Mouse (Mus musculus): ENCODE results near the gene Engase.

Engase gene

GRCm38 (mm10) chr11:118476396-118477373, at the start of gene Engase:
Gene Engase (plus strand): TSS chr11:118476829.
- peak; percentile 77 to 82 for DNase-seq (ENCODE audit: low read depth in 1 of 2, low spot score in 2 of 2)

GRCm38 (mm10) chr11:118427266-118427779, 49.3 kb upstream of the Engase start:
- DNase-seq (ENCODE audit: low read depth in 1 of 2, low spot score in 2 of 2) = no peak

GRCm38 (mm10) chr11:118427986-118428385, 48.6 kb upstream of the Engase start, which contains the start of gene C1qtnf1:
Gene C1qtnf1 (plus strand): TSS chr11:118428203.
- DNase-seq (ENCODE audit: low read depth in 1 of 2, low spot score in 2 of 2) = no peak

GRCm38 (mm10) chr11:118428460-118428868, 48.2 kb upstream of the Engase start:
- DNase-seq (ENCODE audit: low read depth in 1 of 2, low spot score in 2 of 2) = no peak

- no peak for DNase-seq (ENCODE audit: low read depth in 1 of 2, low spot score in 2 of 2)
These were observed 47.5 kb upstream of the Engase start for GRCm38 (mm10) chr11:118428944-118429709.

GRCm38 (mm10) chr11:118430291-118430885, 46.2 kb upstream of the Engase start:
- DNase-seq (ENCODE audit: low read depth in 1 of 2, low spot score in 2 of 2) = no peak

- no peak for DNase-seq (ENCODE audit: low read depth in 1 of 2, low spot score in 2 of 2)
These were observed 45.3 kb upstream of the Engase start for GRCm38 (mm10) chr11:118431100-118431948.

GRCm38 (mm10) chr11:118433398-118433868, 43.2 kb upstream of the Engase start:
- DNase-seq (ENCODE audit: low read depth in 1 of 2, low spot score in 2 of 2) = no peak

GRCm38 (mm10) chr11:118434093-118434492, 42.5 kb upstream of the Engase start:
- no peak for DNase-seq (ENCODE audit: low read depth in 1 of 2, low spot score in 2 of 2)

GRCm38 (mm10) chr11:118436471-118436935, 40.1 kb upstream of the Engase start:
- no peak for DNase-seq (ENCODE audit: low read depth in 1 of 2, low spot score in 2 of 2)

GRCm38 (mm10) chr11:118438665-118439414, 37.8 kb upstream of the Engase start:
- no peak for DNase-seq (ENCODE audit: low read depth in 1 of 2, low spot score in 2 of 2)

GRCm38 (mm10) chr11:118442691-118443090, 33.9 kb upstream of the Engase start:
- DNase-seq (ENCODE audit: low read depth in 1 of 2, low spot score in 2 of 2) = no peak

- DNase-seq (ENCODE audit: low read depth in 1 of 2, low spot score in 2 of 2) = peak in 1 of 2 experiments; percentile 45
These were observed 33.2 kb upstream of the Engase start for GRCm38 (mm10) chr11:118443201-118443970.

- peak in 1 of 2 experiments; percentile 48 for DNase-seq (ENCODE audit: low read depth in 1 of 2, low spot score in 2 of 2)
These were observed 30.8 kb upstream of the Engase start for GRCm38 (mm10) chr11:118445843-118446242.

GRCm38 (mm10) chr11:118447346-118447745, 29.3 kb upstream of the Engase start:
- no peak for DNase-seq (ENCODE audit: low read depth in 1 of 2, low spot score in 2 of 2)

GRCm38 (mm10) chr11:118448385-118448784, 28.2 kb upstream of the Engase start:
- DNase-seq (ENCODE audit: low read depth in 1 of 2, low spot score in 2 of 2) = no peak

- no peak for DNase-seq (ENCODE audit: low read depth in 1 of 2, low spot score in 2 of 2)
These were observed 25.4 kb upstream of the Engase start for GRCm38 (mm10) chr11:118451211-118451610.

GRCm38 (mm10) chr11:118452955-118453354, 23.7 kb upstream of the Engase start:
- DNase-seq (ENCODE audit: low read depth in 1 of 2, low spot score in 2 of 2) = no peak

All from monocyte, adult 2 months (primary cell).